Mouse (Mus musculus) frontal cortex, adult 2 months (tissue): ENCODE results near the gene Gm11214. TPM values are rescaled to one million over a fixed set of nuclear protein-coding genes. Genes with fewer than 3 reads are reported as not detected.

ENCODE experiments used
- DNase-seq, 2 experiments: peaks; one replicate each; pipeline ENCODE4 v3.0.0; 2022; ENCODE audit warnings: low spot score in 1 of 2; ENCODE audit errors: extremely low spot score in 1 of 2
- polyA plus RNA-seq: library from polyadenylated mRNA; depleted of rRNA; stranded (reverse); fragments of >200 nt; gene quantifications from 2 replicates; pipeline ENCODE4 v1.2.3, GENCODE M21; 2012; rRNA removed

Gene Gm11214
- polyA plus RNA-seq, 1 experiment: not detected

DNA sequence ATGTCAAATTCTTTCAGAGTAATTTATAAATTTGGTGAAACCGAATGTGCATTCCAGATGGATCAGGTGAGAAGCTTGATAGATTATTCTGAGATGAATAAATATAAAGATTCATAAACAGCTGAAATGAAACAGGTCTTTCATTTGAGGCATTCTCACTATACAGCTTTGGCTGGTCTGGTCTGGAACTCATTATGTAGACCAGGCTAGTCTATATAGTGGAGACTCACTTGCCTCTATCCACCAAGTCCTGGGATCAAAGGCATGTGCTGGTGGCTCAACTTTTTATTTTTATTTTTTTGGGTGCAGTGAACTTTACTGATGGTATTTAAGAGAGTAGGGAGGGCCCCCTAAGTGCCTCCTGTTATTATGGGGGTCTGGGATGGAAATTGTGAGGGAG is 1.3 kb downstream of the Gm11214 start:
- no peak for DNase-seq

GRCm38 (mm10) chr4:63661426-63661825 is 1.8 kb downstream of the Gm11214 start:
- DNase-seq: no peak

DNA sequence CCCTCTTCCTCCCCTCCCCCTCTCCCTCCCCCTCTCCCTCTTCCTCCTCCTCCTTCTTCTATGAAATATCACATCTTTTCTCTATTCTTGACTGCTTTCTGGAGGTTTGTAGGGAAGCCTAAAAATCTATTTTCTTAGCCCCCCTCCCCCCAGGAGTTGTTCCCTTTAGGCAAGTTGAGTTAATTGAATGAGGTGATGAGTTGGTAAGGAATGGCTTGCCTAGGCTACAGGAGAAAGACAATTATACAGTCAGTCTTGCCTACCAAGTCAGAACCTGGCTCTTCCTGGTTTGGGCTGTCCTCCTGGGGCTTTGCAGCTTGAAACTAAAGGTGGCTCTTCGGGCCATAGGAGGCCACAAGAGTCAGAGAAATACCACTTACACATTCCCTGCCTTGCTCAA is 3.4 kb downstream of the Gm11214 start:
- no peak for DNase-seq

DNA sequence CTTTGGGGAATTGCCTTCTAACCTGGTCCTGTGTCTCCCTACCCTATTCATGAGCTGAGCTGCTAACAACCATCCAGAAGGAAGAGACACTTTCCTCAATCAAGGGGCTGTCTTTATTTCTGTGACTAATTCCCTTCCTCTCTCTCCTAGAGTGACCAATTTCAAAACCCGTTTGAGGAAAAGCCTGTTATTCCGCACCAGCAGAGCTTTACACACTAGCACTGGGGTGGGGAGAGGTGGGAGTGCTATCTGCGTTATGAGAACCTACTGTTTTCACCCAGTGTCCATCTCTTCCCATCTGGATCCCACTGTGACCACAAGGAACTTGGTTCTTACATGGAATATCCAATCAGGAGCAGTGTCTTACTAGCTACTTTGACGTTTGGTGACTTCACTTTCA is 4.1 kb downstream of the Gm11214 start:
- DNase-seq: no peak

- DNase-seq: no peak
Observed at GRCm38 (mm10) chr4:63654381-63654780, 8.8 kb downstream of the Gm11214 start.

DNA sequence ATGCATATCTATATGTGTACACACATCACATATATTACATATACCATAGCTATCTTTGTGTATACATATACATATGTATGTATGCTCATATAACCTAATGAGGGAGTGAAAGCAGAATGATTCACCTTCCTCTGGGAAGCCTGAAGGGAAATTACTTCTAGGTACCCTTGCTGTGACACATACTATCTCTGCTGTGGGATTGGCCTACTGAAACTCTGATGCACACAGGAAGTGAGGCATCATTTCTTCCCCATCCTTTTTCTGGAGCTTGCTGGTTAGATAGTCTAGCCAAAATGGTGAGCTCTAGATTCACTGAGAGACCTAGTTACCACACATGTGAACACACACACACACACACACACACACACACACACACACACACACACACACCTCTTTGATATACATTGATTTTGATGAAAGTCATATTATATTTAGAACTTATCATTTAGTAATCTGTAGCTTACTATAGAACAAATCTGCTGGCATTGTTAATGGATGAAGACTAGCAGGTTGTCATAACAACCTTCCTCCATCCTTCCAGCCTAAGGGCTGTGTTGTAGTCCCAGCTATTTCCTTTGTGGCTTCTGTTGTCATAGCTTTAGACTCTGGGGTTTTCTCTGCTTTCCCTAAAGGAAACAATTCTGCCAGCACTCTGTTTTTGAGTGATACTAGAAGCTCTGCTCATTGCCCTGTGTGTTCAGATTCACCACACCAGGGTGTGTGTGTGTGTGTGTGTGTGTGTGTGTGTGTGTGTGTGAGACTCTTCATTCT is 19.0 kb downstream of the Gm11214 start:
- no peak for DNase-seq

GRCm38 (mm10) chr4:63639842-63640241 is 23.3 kb downstream of the Gm11214 start:
- DNase-seq: no peak

DNA sequence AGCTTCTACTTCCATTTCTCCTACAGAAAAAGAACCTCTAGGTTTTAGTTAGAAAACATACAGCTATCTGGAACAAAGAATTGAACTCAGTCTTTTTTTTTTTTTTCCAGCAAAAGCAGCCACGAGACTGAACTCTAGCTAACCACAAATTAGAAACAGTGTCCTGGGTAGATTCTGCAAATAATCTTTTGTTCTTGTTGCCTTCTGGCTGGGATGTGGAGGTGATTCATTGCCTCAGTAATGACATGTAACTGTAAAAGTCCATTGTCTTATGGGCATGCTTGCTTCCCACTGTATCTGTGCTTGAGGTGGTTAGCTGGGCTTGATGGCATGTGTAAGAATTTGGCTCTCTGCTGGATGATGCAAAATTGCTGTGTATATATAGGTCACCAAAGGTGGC is 24.6 kb downstream of the Gm11214 start:
- DNase-seq: no peak

DNA sequence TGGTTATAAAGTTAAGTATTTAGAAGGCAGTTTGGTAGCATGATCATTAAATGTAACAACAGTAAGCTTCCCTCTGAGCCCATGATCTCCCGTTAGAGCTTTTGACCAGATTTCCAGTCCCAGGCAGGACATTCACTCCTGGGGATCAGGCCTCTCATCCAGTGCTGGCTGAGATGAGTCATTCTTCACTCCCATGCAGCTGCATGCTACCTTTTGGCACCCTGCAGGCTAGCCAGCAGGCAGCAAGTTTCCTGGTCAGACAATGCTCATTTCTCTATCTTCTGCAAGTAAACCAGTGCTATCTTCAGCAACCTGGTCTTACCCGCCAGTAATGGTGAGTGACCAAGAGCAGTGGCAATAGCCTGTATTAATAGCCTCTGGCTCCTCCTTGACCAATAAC is 30.0 kb downstream of the Gm11214 start:
- DNase-seq: no peak

DNA sequence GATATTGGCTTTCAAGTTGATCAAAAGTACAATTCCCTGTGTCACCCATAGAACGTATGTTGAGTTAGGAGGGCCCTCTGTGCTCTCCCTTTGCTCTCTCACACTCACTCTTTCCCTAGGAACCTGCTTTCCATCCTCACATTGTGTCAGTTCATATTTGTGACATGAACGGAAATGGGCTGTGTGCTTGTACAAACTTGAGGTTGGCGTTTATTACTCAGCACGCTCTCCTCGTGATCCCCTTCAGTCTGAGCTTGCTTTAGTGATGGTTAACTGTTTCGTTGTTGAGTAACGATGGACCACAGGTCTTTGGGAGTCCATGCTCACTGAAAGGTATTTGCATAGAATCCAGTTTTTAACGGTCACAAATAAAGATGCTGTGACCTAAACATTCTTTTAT is 36.1 kb downstream of the Gm11214 start:
- DNase-seq: no peak

DNA sequence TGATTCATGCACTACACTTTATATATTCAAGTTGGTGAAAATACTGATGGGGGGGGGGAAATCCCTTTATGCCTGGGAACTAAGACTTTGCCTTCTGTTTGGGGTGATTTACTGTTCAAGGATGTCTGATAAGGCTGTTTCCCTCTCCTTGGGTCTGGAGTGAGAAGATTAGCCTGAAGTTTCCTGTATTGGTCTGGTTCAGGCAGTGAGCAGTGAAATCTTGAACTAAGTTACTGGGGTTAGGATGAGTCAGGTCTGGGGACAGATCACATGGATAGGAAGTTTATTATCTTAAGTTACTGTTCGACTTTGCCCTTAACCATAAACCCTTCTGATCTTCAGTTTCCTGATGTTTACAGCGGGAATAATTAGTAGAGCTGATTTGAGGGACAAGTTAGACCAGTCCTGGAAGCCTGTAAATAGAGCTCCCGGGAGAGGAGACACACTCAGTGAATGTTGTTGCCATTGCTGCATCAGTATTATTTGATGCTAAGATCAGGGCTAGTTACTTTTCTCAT is 37.6 kb downstream of the Gm11214 start:
- no peak for DNase-seq

DNA sequence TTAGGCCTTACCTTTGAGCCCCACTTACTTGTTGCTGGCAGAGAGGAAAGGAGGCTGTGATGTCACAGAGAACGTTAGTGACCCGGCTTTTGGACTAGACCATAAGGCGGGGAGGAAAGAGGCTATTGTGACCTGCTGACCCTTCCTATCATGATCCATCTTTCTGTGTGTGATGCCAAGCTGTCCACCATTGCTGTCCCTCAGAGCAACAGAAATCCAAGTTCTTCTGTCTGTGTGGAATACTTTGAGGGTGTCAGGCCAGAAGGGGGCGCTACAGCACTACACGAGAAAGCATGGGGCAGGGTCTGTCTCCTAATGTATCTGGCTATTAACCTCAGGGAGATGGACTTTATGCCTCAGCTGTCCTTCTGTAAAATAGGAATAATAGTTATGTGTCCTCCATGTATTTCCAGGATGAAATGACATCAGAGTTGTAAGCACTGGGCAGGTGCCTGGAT is 40.8 kb downstream of the Gm11214 start, which contains the start of gene Tex48:
Tex48 (minus strand) TSS at position 51 of the 458 bp plus-strand sequence.
- no peak for DNase-seq

- no peak for DNase-seq
Observed at GRCm38 (mm10) chr4:63621861-63622260, 41.3 kb downstream of the Gm11214 start.

Other genes with a start within 250 kb of the Gm11214 start
- 38.7 and 44.1 TPM in 2 replicates for gene Whrn, start 167.4 kb downstream of the Gm11214 start, polyA plus RNA-seq
- gene Atp6v1g1, start 118.6 kb downstream of the Gm11214 start, polyA plus RNA-seq: 133 and 138 TPM in 2 replicates
- 10.3 and 11.6 TPM in 2 replicates for gene Tmem268, start 104.6 kb downstream of the Gm11214 start, polyA plus RNA-seq
- gene Gm11213, start 58.1 kb downstream of the Gm11214 start, polyA plus RNA-seq: not detected in 2 replicates
- gene Tex48, start 41.0 kb downstream of the Gm11214 start, polyA plus RNA-seq: not detected in 2 replicates
- gene Tnfsf15, start 81.7 kb upstream of the Gm11214 start, polyA plus RNA-seq: 0.02 TPM in 1 of 2 replicates, not detected in the other
- gene Tnfsf8, start 198.0 kb upstream of the Gm11214 start, polyA plus RNA-seq: 0.02 TPM in 1 of 2 replicates, not detected in the other